Mouse (Mus musculus) embryo, embryonic 10.5 days (tissue): ENCODE measurements around the gene Mesp2.

ENCODE experiments used
- DNase-seq: peaks from one replicate; pipeline ENCODE4 v3.0.0-alpha.2; 2015; ENCODE audit warnings: low spot score

The Mesp2 gene

GRCm38 (mm10) chr7:79861794-79862193 is 51.3 kb downstream of the Mesp2 start:
- DNase-seq, result no peak
